Mouse (Mus musculus): Measurements from ENCODE around the gene Idh3g. TPM values are rescaled to one million over a fixed set of nuclear protein-coding genes. Genes with fewer than 3 reads are reported as not detected.

Gene Idh3g
- total and polyA plus RNA-seq, 3 experiments, result 248 to 296 TPM; not detected in 1

GRCm38 (mm10) chrX:73786364-73787224, at the start of gene Idh3g, which contains the start of gene Ssr4 (continued):
- TF ChIP-seq POLR2A (IDR thresholded peaks at IDR 0.05; ENCODE audit: control insufficient read depth in 1 of 2, insufficient read depth in 1 of 2, low read depth in 1 of 2, low read length in 2 of 2, poor library complexity in 1 of 2), result peak; percentile 51 to 77; a peak in 3 of 4 replicates
- no peak for TF ChIP-seq UBTF (IDR thresholded peaks at IDR 0.05; ENCODE audit: borderline replicate concordance, insufficient read depth, low read depth, low read length)

- TF ChIP-seq SIN3A (IDR thresholded peaks at IDR 0.05; ENCODE audit: low read length), result no peak
- TF ChIP-seq ZNF384 (IDR thresholded peaks at IDR 0.05; ENCODE audit: low read depth, low read length), result no peak
- no peak for TF ChIP-seq MEF2A (IDR thresholded peaks at IDR 0.05; ENCODE audit: extremely low read depth, insufficient replicate concordance, low read depth, low read length, poor library complexity, severe bottlenecking)
- no peak for TF ChIP-seq RCOR1 (IDR thresholded peaks at IDR 0.05; ENCODE audit: low read depth, low read length)
- TF ChIP-seq MAX (IDR thresholded peaks at IDR 0.05; ENCODE audit: low read length), result no peak
- no peak for TF ChIP-seq NRF1 (IDR thresholded peaks at IDR 0.05; ENCODE audit: insufficient read depth, low read depth, low read length, poor library complexity, severe bottlenecking)
- no peak for TF ChIP-seq POLR2AphosphoS5 (IDR thresholded peaks at IDR 0.05; ENCODE audit: borderline replicate concordance, low read depth, low read length)
- TF ChIP-seq CHD1 (IDR thresholded peaks at IDR 0.05; ENCODE audit: low read depth, low read length), result no peak
- TF ChIP-seq KAT2A (conservative IDR thresholded peaks at IDR 0.05; ENCODE audit: low read depth, low read length), result no peak
- H3K9ac ChIP-seq (ENCODE audit: control insufficient read depth, low read depth, low read length, poor library complexity, severe bottlenecking), result no peak overlapping the region
- H3K27me3 ChIP-seq (ENCODE audit: control insufficient read depth in 1 of 2, insufficient read depth in 2 of 2, low read length in 2 of 2), result no peaks in the 10 kb centered on the region
- H3K4me3 ChIP-seq (ENCODE audit: control insufficient read depth in 1 of 2, insufficient read depth in 1 of 2, low read depth in 2 of 2, low read length in 2 of 2), result no peak overlapping the region
- no peak for DNase-seq (ENCODE audit: low read depth, low spot score)
- H3K4me1 ChIP-seq (ENCODE audit: control insufficient read depth in 1 of 2, insufficient read depth in 2 of 2, low read length in 2 of 2), result no peaks in the 10 kb centered on the region
- no peaks in the 10 kb centered on the region for H3K9me3 ChIP-seq (replicated peaks; ENCODE audit: insufficient read depth, low read length)
- H3K36me3 ChIP-seq (ENCODE audit: control insufficient read depth in 1 of 2, insufficient read depth in 2 of 2, low read length in 2 of 2), result no peaks in the 10 kb centered on the region
- H3K79me2 ChIP-seq (ENCODE audit: control insufficient read depth, insufficient read depth, low read length, poor library complexity), result no peaks in the 10 kb centered on the region
- no peak overlapping the region for H3K27ac ChIP-seq (ENCODE audit: control insufficient read depth, low read depth, low read length)
Measured at GRCm38 (mm10) chrX:73835731-73836130, 49.0 kb upstream of the Idh3g start.

GRCm38 (mm10) chrX:73824185-73825151, 37.8 kb upstream of the Idh3g start, which contains the start of gene Pdzd4:
TSS of gene Pdzd4 (minus strand) at chrX:73824969.
- TF ChIP-seq TAL1 (IDR thresholded peaks at IDR 0.05; ENCODE audit: low read length), result no peak
- peak; percentile 67 for TF ChIP-seq NRF1 (IDR thresholded peaks at IDR 0.05; ENCODE audit: insufficient read depth, low read depth, low read length, poor library complexity, severe bottlenecking)
- peak within 1 kb of the TSS; percentile 71 for H3K9ac ChIP-seq (ENCODE audit: control insufficient read depth, low read depth, low read length, poor library complexity, severe bottlenecking)
- no peaks in the 10 kb centered on the region; the same call in 1 of the 2 replicates for H3K79me2 ChIP-seq (ENCODE audit: control insufficient read depth, insufficient read depth, low read length, poor library complexity)
- no peaks in the 10 kb centered on the region for H3K36me3 ChIP-seq (ENCODE audit: control insufficient read depth in 1 of 2, insufficient read depth in 2 of 2, low read length in 2 of 2)
- H3K27ac ChIP-seq (ENCODE audit: control insufficient read depth, low read depth, low read length), result no peak within 1 kb of the TSS
- no peaks in the 10 kb centered on the region; a peak in 1 of 4 replicates for H3K27me3 ChIP-seq (ENCODE audit: control insufficient read depth in 1 of 2, insufficient read depth in 2 of 2, low read length in 2 of 2)
- no peaks in the 10 kb centered on the region; a peak in 1 of 4 replicates for H3K4me1 ChIP-seq (ENCODE audit: control insufficient read depth in 1 of 2, insufficient read depth in 2 of 2, low read length in 2 of 2)
- H3K9me3 ChIP-seq (replicated peaks; ENCODE audit: insufficient read depth, low read length), result no peaks in the 10 kb centered on the region
- DNase-seq (ENCODE audit: low read depth, low spot score), result peak; percentile 30
- H3K4me3 ChIP-seq (ENCODE audit: control insufficient read depth in 1 of 2, insufficient read depth in 1 of 2, low read depth in 2 of 2, low read length in 2 of 2), result peak within 1 kb of the TSS; percentile 55 to 61; a peak in 3 of 4 replicates
